Mouse (Mus musculus) embryonic facial prominence, embryonic 10.5 days (tissue): Measurements from ENCODE around the gene Sertad2. TPM values are rescaled to one million over a fixed set of nuclear protein-coding genes. Genes with fewer than 3 reads are reported as not detected.

Experiments used
- DNase-seq: peaks from one replicate; pipeline ENCODE4 v3.0.0-alpha.2; 2017; ENCODE audit warnings: low spot score
- H3K27ac ChIP-seq: fragments of 300-500 bp; sonication (generic); replicated peaks from 2 replicates; pipeline ENCODE4 v1.5.1; 2016; ENCODE audit warnings: mild to moderate bottlenecking
- H3K27me3 ChIP-seq: fragments of 300-500 bp; sonication (generic); replicated peaks from 2 replicates; pipeline ENCODE4 v1.6.1; 2016; ENCODE audit warnings: low read depth, mild to moderate bottlenecking; ENCODE audit not compliant: poor library complexity, severe bottlenecking
- H3K36me3 ChIP-seq: fragments of 300-500 bp; sonication (generic); replicated peaks from 2 replicates; pipeline ENCODE4 v1.6.1; 2016; ENCODE audit warnings: mild to moderate bottlenecking, moderate library complexity
- H3K4me1 ChIP-seq: fragments of 300-500 bp; sonication (generic); 2 replicates; pipeline ENCODE4 v1.6.1; 2016
- H3K4me3 ChIP-seq: fragments of 300-500 bp; sonication (generic); 2 replicates; pipeline ENCODE4 v1.5.1; 2016; ENCODE audit warnings: mild to moderate bottlenecking, moderate library complexity
- H3K9me3 ChIP-seq: fragments of 300-500 bp; sonication (generic); 2 replicates; pipeline ENCODE4 v1.6.1; 2016; ENCODE audit warnings: mild to moderate bottlenecking
- WGBS: fragments of 180-500 bp; shearing (Covaris S2); methylation state at CpG from one replicate; pipeline ENCODE4 v1.1.7; 2016; 5-methylcytosine and 5-hydroxymethylcytosine counted together
- polyA plus RNA-seq: library from polyadenylated mRNA; unstranded; fragments of >200 nt; fragmentation: Nextera tagmentation; extraction: Ambion mirVana; gene quantifications from 2 replicates; pipeline ENCODE4 v1.2.1, GENCODE M21; 2016

The Sertad2 gene
- polyA plus RNA-seq, 1 experiment from 2014 or later: 33.2 TPM

DNA sequence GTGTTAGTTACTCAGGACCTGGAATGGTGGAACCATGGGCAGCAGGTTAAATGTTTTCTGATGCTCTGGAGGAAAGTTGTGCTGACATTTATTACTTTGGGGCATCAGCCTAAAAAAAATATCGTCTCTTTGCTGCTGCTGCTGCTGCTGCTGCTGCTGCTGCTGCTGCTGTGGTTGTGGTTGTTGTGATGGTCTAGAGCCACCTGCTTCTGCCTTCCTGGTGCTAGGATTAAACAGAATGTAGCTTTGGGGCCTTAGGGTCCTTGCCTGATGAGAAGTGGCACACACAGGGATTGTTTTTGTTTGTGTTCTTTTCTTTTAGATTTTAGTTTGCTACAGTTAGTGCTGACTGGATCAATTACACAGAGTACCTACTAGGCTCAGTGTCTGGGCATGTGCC, 101.1 kb downstream of the Sertad2 start:
- no peak overlapping the region for H3K4me3 ChIP-seq
- no peak for DNase-seq
- H3K27me3 ChIP-seq: no peaks in the 10 kb centered on the region
- H3K4me1 ChIP-seq: peaks cover 90% of the 10 kb centered on the region
- H3K27ac ChIP-seq: 0 out of 2 replicates have a peak overlapping the region, but pooled peaks have one; percentile 26
- 78% methylated on average over 1 of the region's 1 CpGs for WGBS
- H3K36me3 ChIP-seq: peaks cover 9% of the 10 kb centered on the region
- no peaks in the 10 kb centered on the region for H3K9me3 ChIP-seq

- peak overlapping the region; percentile 68; the same call in 1 of the 2 replicates for H3K27ac ChIP-seq
- peaks cover 13% of the 10 kb centered on the region for H3K36me3 ChIP-seq
- H3K4me1 ChIP-seq: peaks cover 89% of the 10 kb centered on the region
- H3K27me3 ChIP-seq: no peaks in the 10 kb centered on the region
- H3K9me3 ChIP-seq: no peaks in the 10 kb centered on the region
- no peak for DNase-seq
- no peak overlapping the region for H3K4me3 ChIP-seq
- 40% methylated on average over 6 of the region's 6 CpGs for WGBS
Observed at GRCm38 (mm10) chr11:20644872-20645271, 101.8 kb downstream of the Sertad2 start.

- WGBS: 77% methylated on average over 3 of the region's 3 CpGs
- DNase-seq: no peak
- Histone ChIP-seq H3K27ac (no peak overlapping the region), H3K4me3 (no peak overlapping the region), H3K9me3 (no peaks in the 10 kb centered on the region), H3K27me3 (no peaks in the 10 kb centered on the region), H3K36me3 (peaks cover 17% of the 10 kb centered on the region), H3K4me1 (peaks cover 89% of the 10 kb centered on the region)
Observed at GRCm38 (mm10) chr11:20645521-20645920, 102.5 kb downstream of the Sertad2 start.

DNA sequence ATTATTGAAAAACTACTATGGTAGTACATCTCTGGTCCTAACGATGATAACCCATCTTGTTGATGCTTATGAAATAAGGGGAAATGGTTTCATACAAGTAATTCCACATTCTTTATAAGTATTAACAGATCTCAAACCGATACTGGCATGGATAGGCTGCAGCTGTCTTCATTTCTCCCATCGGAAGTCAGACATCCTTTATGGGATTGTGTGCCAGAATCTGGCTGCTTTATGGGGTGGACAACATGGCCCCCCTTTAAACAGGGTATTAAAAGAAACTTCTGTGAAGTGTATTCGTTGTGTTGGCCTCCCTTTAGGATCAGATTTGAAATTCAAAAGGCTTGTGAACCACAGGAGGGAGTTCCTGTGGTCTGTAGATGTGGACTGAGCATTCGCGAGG, 103.1 kb downstream of the Sertad2 start:
- Histone ChIP-seq H3K27ac (peak overlapping the region; percentile 59; the same call in 1 of the 2 replicates), H3K9me3 (no peaks in the 10 kb centered on the region), H3K4me3 (no peak overlapping the region), H3K36me3 (peaks cover 21% of the 10 kb centered on the region), H3K4me1 (peaks cover 89% of the 10 kb centered on the region), H3K27me3 (no peaks in the 10 kb centered on the region)
- no peak for DNase-seq
- 59% methylated on average over 6 of the region's 6 CpGs for WGBS

DNA sequence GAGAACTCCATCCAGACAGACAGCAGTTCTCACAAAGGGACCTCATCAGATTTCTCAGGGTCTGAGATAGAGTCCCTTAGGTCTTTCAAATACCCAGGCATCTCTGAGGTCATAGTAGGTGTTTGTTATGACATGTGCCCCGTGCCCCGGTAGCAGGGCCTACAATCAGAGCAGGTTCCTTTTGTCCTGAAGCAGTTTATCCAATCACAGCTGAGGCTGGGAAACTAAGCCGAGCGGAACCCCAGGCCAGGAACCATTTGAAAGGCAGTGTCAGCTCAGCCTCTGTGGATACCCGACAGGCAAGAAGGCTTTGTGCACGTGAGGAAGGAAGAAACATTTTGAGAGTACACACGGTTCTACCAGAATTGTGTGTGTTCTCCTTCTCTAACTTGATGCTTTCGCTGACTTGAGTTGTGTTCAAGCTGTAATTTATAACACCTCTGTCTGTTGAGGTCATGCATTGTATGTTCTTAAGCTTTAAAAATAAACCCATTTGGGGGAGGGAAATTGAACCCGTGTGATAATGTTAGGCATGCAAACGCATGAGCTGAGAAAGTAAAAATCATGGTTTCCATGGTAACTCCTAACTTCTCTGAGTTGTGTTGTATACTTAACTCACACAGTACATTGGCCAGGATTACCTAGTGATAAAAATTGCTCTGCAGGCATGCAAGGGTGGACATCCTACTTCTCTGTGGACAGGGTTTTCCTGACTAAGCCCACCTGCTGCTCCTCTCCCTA, 104.1 kb downstream of the Sertad2 start:
- no peaks in the 10 kb centered on the region for H3K9me3 ChIP-seq
- peak overlapping the region; percentile 74 for H3K27ac ChIP-seq
- no peak overlapping the region for H3K4me3 ChIP-seq
- DNase-seq: no peak
- no peaks in the 10 kb centered on the region for H3K27me3 ChIP-seq
- 38% methylated on average over 10 of the region's 10 CpGs for WGBS
- H3K36me3 ChIP-seq: peaks cover 26% of the 10 kb centered on the region
- peaks cover 86% of the 10 kb centered on the region for H3K4me1 ChIP-seq

- Histone ChIP-seq H3K27me3 (no peaks in the 10 kb centered on the region), H3K27ac (peak overlapping the region; percentile 74), H3K36me3 (peaks cover 31% of the 10 kb centered on the region), H3K4me1 (peaks cover 80% of the 10 kb centered on the region), H3K4me3 (peak overlapping the region; percentile 19), H3K9me3 (no peaks in the 10 kb centered on the region)
- 30% methylated on average over 19 of the region's 19 CpGs for WGBS
- peak; percentile 80 for DNase-seq
Observed at GRCm38 (mm10) chr11:20647902-20648625, 105.0 kb downstream of the Sertad2 start.

GRCm38 (mm10) chr11:20649477-20649876, 106.4 kb downstream of the Sertad2 start:
- Histone ChIP-seq H3K4me1 (peaks cover 72% of the 10 kb centered on the region), H3K27ac (peak overlapping the region; percentile 30; the same call in 1 of the 2 replicates), H3K9me3 (no peaks in the 10 kb centered on the region), H3K27me3 (no peaks in the 10 kb centered on the region), H3K4me3 (no peak overlapping the region), H3K36me3 (peaks cover 43% of the 10 kb centered on the region)
- no peak for DNase-seq
- 67% methylated on average over 5 of the region's 5 CpGs for WGBS

GRCm38 (mm10) chr11:20650006-20650639, 107.1 kb downstream of the Sertad2 start:
- peak overlapping the region; percentile 21; the same call in 1 of the 2 replicates for H3K27ac ChIP-seq

GRCm38 (mm10) chr11:20651166-20651565, 108.1 kb downstream of the Sertad2 start:
- Histone ChIP-seq H3K36me3 (peaks cover 43% of the 10 kb centered on the region), H3K4me1 (peaks cover 72% of the 10 kb centered on the region), H3K27ac (peak overlapping the region; percentile 41; the same call in 1 of the 2 replicates), H3K4me3 (no peak overlapping the region), H3K9me3 (no peaks in the 10 kb centered on the region), H3K27me3 (no peaks in the 10 kb centered on the region)
- no peak for DNase-seq
- WGBS: 63% methylated on average over 1 of the region's 1 CpGs

More at GRCm38 (mm10) chr11:20650006-20650639, 107.1 kb downstream of the Sertad2 start:
- WGBS: 66% methylated on average over 17 of the region's 17 CpGs
- Histone ChIP-seq H3K4me1 (peaks cover 72% of the 10 kb centered on the region), H3K4me3 (no peak overlapping the region), H3K36me3 (peaks cover 43% of the 10 kb centered on the region), H3K27me3 (no peaks in the 10 kb centered on the region), H3K9me3 (no peaks in the 10 kb centered on the region)
- no peak for DNase-seq

DNA sequence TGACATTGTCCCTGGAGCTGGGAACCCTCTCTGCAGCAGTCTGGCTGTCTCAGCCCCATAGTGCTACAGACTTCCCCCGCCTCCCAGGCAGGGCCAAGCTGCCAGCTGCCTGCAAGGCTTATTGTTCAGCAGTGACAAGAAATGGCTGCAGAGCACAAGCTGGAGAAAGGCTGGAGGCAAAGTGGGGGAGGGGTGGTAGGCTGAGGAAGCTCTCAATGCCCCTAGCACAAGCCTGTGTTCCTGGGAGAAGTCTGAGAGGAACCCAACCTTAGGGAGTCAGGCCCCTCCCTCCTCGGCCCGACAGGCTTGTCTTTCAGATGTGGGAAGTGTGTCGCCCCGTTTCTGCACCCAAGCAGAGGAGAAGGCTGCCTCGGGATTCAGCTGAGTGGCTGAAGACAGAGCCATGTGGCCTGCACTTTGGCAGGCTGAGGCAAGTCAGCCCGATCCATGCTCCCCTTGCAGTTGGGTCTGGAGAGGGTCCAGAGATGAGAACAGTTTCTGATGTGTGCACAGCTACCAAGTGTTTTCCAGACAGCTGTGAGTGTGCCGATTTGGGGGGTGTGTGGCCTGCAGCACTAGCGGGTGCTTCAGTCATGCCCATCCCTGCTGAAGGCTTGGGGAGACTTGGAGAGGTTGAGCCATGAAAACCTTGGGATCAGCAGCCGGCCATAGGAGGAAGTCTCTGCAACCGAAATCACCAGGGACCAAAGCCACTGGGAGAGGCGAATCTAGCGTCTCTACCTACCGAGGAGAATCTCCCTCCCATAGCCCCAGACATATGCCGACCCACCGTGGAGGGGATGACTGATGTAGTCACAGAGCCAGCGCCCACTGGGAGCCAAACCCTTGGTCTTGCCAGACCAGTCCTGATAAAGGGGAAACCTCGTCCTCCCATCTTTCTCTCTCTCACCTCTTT, 113.0 kb downstream of the Sertad2 start:
- DNase-seq: peak; percentile 80
- Histone ChIP-seq H3K4me3 (peak overlapping the region; percentile 42), H3K27ac (peak overlapping the region; percentile 91), H3K36me3 (peaks cover 22% of the 10 kb centered on the region), H3K4me1 (peaks cover 54% of the 10 kb centered on the region), H3K9me3 (no peaks in the 10 kb centered on the region), H3K27me3 (no peaks in the 10 kb centered on the region)
- WGBS: 14% methylated on average over 18 of the region's 18 CpGs

- H3K27ac ChIP-seq: peak overlapping the region; percentile 91
- H3K36me3 ChIP-seq: peaks cover 19% of the 10 kb centered on the region
- H3K4me3 ChIP-seq: peak overlapping the region; percentile 42
- peaks cover 54% of the 10 kb centered on the region for H3K4me1 ChIP-seq
- DNase-seq: peak; percentile 56
- 10% methylated on average over 10 of the region's 10 CpGs for WGBS
- H3K27me3 ChIP-seq: no peaks in the 10 kb centered on the region
- no peaks in the 10 kb centered on the region for H3K9me3 ChIP-seq
Observed at GRCm38 (mm10) chr11:20656711-20657057, 113.6 kb downstream of the Sertad2 start.

- Histone ChIP-seq H3K27ac (no peak overlapping the region), H3K27me3 (no peaks in the 10 kb centered on the region), H3K4me3 (no peak overlapping the region), H3K9me3 (no peaks in the 10 kb centered on the region), H3K4me1 (peaks cover 77% of the 10 kb centered on the region), H3K36me3 (peaks cover 3% of the 10 kb centered on the region; the same call in 1 of the 2 replicates)
- DNase-seq: no peak
- WGBS: 86% methylated on average over 3 of the region's 3 CpGs
Observed at GRCm38 (mm10) chr11:20659094-20659493, 116.0 kb downstream of the Sertad2 start.
